Mouse (Mus musculus) cerebral cortex, adult 2 months (tissue): ENCODE measurements around the gene Npffr2.

Experiments used
- WGBS: fragments of 180-500 bp; shearing (Covaris S2); methylation state at CpG from one replicate; pipeline ENCODE4 v1.1.7; 2018; 5-methylcytosine and 5-hydroxymethylcytosine counted together

The Npffr2 gene

DNA sequence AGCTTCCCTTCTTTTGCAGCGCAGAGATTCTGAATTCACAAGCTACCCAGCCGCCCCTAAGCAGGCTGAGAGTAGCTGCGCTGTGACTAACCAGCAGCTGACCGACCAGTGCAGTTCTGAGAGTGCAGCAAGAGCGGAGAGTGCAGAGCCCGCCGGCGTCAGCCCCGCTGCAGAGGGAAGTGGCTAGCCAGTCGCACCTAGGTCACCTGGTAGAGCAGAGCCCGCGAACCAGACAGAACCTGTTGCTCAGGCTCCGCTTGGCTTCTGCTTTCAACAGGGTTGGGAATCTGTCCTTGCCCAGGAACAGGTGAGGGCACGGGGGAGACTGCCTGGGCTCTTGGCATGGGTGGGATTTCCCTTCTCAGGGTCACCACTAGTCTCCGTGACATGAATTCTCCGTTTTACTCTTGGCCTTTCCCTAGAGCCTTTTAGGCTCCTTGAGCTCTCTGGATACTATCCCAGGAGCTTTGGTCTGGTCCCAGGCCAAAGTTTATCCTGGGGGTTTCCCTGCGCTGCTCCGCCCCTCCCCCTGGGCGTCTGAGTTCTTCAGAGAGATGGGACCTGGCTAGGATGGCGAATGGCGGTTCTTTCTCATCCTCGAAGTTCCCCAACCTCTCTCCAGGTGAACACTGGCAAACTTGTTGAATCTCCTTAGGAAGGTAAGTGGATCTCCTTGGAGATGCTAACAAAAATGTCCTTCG, at the start of gene Npffr2:
Npffr2 (plus strand) TSS at position 552 of the 701 bp plus-strand sequence.
- 9% methylated on average over 23 of the region's 23 CpGs for WGBS

DNA sequence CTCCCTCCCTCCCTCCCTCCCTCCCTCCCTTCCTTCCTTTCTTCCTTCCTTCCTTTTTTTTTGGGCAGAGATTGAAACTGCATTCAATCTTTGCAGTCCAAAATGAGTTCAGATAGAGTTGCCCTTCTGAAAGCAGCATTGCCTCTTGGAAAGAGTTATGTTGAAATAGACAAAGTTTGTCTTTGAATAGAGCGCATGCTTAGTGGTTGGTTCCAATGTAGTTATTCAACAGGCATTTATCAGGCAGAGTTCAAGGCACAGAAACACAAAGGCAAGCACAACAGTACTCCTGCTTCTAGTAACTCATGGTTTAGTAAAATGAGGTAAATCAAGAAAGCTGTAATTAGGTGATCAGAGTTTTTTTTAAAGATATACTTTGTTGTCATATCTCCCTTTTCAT, 34.7 kb upstream of the Npffr2 start:
- 85% methylated on average over 1 of the region's 1 CpGs for WGBS

DNA sequence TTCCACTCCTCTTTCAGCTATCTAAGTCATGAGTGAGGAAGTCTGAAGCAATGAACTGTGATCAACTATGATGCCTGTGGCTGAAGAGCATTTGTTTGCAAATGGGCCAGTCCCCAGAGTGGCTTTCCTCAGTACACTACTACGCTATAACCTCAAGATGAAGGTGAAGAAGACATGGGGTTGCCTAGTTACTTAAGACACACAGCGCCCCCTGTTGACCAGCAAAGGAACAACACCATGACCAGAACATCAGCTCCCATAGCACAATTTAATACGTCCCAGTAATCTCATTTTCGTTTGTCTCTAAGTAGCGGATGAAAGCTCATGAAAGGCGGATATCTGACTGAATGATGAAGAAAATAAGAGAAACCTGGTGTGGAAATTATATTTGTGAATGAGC, 27.0 kb upstream of the Npffr2 start:
- 70% methylated on average over 6 of the region's 6 CpGs for WGBS

DNA sequence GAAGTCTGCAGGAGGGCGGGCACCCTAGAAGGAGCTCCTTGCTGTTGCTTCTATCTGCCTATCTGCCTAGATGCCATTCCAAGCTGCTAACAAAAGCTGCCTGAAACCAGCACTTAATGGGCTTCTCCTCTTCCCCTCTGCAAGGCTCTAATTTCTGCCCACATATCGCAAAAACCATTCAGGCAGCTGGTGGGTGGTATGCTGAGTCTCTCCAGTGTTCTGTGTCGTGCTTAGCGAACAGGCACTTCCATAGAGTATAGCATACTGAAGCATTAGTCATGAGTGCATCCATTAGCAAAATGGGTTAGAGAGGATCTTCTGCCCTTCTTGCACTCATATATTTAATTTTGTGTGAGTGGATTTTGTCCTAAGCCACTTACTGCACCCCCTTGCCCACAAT, 8.6 kb upstream of the Npffr2 start:
- WGBS, result 48% methylated on average over 4 of the region's 4 CpGs

DNA sequence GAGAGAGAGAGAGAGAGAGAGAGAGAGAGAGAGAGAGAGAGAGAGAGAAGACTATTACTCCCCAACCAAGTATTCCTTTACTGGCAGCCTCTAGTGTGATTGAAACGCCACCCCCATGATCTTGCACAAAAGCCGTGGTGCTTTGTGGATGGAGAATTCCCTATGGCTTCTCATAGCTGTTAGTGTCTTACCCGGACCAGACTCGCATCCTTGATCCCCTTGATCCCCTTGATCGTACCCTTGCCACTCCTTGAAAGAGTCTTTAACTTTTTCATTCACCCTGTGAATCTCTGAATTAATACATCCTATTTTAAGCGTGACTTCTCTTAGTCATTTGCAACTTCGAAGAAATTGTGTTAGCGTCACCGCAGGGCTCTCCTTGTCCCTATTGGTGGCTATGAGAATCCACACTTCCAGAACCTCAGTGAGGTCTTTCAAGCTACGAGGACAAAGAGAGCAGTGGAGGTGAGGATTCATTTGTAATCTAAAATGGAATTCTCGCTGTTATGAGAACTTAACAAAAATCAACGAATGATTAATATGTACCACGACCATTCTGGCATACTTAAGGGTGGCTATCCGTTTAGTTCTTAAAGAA, 949 bp upstream of the Npffr2 start:
- WGBS, result 4% methylated on average over 14 of the region's 14 CpGs

DNA sequence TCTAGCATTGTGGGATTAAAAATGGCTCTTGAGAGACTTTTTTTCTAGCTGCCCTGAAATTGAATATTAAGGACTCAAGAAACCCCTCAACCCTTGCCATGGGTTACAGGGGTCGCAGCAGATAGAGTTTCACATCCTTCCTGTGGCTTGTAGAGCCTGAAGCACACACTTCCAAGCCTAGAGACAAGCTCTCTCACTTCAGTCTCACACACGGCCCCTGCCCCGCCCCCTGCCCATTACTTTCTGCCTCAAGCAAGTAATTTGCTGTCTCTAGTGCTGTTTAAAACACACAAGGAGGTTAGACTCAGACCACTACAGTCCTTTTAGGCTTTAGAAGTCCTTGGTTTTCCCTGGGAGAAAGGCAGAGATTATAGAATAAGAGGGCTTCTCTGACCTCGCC, 1.7 kb downstream of the Npffr2 start:
- WGBS, result 63% methylated on average over 4 of the region's 4 CpGs

DNA sequence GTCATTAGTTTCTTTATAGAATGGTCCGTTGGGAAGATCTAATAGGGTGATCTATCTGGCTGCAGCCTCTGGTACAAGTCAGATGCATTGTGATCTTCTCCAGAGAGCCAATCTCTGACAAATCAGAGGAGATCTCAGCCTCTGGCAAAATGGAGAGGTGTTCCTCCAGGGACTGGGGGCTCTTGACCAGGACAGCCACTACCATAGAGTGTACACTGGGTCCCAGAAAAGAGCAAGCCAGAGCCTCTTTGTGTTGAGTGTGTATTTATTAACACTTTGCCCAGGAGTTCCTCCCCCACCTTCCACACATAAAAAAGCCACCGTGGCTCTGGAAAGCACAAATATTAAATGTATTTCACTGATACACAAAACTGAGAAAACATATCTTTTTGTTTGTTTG, 2.2 kb downstream of the Npffr2 start:
- 74% methylated on average over 2 of the region's 2 CpGs for WGBS

DNA sequence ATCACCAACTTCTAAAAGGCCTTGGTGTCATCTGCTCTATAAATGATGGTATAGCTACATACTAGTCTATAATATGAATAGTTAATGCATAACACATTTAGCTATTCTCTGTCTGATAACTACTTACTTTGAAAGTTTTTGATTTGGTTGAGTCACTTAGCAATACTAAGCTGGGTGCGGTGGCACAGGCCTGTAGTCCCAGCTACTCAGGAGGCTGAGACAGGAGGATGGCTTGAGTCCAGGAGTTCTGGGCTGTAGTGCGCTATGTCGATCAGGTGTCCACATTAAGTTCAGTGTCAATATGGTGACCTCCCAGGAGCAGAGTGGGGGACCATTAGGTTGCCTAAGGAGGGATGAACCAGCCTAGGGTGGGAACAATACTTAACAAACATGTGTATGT, 8.8 kb downstream of the Npffr2 start:
- WGBS, result 94% methylated on average over 3 of the region's 3 CpGs

DNA sequence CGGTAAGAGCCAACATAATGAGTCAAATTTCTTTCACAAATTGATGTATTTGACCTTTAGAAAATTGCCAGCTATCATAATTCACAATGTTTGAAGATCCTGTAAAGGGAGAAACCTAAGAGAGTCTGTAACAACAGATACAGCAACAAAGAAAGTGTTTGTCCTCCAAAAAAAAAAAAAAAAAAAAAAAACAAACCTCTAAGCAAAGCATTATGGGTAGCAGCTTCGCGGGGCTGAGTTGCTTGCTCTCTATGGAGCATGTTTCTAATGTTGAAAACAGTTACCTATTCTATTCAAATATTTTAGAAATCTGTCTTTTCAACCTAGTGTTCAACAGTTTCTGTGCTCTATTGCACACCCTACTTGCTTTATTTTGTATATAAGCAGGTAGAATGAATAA, 15.2 kb downstream of the Npffr2 start:
- 81% methylated on average over 3 of the region's 3 CpGs for WGBS

DNA sequence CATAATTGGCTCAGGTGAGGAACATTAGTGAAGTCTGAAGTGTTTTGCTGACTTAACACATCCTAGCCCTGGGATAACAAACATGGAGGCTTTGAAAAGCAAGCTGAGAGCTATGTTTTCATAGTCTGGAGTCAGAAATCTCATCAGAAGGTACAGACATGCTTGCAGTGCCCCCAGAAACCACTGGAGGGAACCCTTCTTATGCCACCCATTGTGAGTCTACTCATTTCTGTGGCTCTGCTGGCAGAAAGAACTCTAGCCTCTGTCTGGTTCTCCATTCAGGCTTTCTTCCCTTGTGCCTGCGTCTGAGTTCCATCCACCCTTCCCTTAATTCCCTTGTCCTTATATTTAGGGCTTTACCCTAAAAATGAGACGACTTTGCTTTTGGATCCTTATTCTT, 16.2 kb downstream of the Npffr2 start:
- 30% methylated on average over 2 of the region's 2 CpGs for WGBS

DNA sequence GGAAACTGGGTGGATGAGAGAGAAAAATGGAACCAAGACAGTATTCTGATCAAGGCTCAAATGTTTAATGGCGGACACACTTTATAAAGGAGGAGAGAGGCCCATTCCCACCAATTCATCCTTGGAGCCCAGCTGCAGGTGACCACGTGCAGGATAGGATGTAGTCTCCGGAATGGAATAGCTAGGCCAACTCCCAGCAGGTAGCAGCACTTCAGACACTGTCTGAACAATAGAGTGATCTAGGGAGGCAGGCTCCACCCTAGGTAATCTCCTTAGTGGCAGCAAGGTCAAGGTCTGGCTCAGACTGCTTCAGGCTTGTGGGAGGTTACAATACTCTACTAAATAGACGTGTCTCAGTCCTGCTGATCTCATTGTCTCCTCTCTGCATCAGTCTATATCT, 31.9 kb downstream of the Npffr2 start:
- 60% methylated on average over 4 of the region's 4 CpGs for WGBS

DNA sequence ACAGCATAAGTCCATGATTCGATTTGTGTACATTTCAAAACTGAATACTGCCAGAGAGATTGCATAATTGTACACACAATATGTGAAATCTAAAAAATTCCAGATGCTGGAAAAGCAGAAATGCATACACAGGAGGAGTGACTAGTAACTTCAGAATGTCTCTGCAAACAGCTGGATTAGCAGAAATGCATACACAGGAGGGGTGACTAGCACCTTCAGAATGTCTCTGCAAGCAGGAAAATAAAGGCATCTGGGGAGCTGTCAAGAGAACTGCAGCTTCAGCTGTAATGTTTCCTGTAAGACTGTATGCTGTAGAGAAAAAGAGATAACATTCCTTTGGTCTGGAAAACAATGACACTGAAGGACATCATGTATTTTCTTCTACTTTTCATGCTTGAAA, 51.4 kb downstream of the Npffr2 start:
- WGBS, result 76% methylated on average over 1 of the region's 1 CpGs

DNA sequence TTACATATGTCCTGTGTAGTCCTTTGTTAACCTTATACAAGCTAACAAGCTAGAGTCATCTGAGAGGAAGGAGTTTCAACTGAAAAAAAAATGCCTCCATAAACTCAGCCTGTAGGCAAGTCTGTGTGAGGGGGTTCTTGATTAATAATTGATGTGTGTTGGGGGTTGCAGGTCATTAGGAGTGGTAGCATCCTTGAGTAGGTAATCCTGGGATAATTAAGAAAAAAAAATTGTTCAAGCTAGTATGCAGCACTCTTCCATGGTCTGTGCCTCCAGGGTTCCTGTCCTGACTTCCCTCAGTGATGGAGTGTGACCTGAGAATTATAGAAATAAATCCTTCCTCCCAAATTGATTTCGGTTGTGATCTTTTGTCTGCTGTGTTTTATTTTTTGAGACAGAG, 52.0 kb downstream of the Npffr2 start:
- 90% methylated on average over 1 of the region's 1 CpGs for WGBS

DNA sequence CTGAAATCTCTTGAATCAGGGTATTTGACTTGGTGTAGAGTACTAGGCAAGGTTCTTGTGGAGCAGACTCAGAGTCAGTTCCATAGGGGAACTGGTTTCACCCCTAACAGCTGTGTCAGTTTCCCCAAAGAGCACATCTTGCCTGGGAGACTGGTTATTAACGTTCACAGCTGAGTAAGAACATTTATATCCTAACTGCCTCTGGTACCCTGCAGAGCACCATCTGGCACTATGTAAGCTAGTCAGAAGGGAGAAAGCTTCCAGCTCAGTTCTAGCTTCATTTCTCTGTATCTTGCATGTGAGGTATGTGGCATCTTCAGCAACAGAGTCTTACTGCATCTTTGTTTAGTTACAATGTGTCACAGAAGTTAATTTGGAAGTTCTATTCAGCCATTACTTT, 53.9 kb downstream of the Npffr2 start:
- 35% methylated on average over 1 of the region's 1 CpGs for WGBS

DNA sequence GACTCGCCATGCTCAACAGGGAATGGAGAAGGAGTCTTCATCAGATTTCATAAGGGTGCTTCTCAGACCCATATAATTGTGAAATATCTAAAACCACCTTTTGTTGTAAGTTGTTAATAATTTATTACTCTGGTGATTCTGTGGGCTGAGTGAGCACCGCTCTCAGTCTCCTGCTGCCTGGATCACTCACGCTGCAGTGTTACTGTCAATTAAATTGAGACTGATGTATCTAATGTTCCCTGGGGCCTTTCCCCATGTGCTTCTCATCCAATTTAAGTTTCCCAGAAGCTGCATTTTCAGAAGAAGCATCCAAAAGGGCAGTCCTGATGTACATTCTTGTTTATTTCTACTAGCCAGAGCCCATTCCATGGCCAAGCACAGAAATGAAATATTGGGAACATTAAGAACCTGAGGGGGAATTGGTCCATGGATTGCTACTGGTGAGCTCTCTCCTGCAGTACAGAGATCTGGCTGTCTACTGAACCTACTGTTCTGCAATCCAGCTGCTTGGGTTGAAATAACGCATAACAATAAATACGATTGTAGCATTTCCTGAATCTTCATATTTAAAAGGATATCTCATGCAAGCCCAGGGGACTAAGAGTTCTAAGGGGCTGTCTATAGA, 54.6 kb downstream of the Npffr2 start:
- 94% methylated on average over 5 of the region's 5 CpGs for WGBS

DNA sequence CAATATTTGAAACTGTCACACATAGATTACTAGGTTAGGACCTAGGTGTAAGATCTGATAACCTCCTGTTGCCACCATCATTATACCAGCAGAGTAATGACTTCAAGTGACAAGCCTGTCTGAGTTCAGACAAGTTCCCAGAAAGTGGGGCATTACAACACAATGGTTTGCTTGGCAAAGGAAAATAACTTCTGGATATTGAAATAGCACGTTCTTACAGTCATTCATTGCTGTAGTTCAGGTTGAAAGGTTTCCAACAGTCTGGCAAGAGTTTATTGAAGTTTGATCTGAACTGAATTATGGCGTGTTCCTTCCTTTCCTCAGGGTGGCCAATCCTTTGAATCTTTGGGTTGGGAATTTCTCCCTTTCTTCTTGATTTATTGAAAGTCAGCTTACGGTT, 57.8 kb downstream of the Npffr2 start:
- 83% methylated on average over 3 of the region's 3 CpGs for WGBS

DNA sequence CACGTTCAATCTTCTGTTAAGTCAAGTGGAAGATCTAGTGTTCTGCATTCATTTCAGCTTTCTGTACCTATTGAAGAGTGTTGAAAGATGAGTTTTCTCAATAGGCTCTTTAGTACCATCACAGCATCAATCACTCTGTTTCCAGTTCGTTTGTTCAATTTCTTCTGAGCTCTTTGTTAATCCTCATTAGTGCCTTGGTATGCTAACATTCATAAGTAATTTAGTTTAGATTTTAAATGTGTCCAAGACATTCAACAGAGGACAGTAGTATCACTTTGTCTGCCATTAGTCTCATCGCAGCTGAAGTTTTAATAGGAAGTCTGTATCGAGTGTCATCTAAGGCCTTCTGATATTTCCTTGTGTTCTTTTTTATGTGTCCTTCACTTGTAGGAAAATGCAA, 65.1 kb downstream of the Npffr2 start:
- WGBS, result 66% methylated on average over 4 of the region's 4 CpGs

DNA sequence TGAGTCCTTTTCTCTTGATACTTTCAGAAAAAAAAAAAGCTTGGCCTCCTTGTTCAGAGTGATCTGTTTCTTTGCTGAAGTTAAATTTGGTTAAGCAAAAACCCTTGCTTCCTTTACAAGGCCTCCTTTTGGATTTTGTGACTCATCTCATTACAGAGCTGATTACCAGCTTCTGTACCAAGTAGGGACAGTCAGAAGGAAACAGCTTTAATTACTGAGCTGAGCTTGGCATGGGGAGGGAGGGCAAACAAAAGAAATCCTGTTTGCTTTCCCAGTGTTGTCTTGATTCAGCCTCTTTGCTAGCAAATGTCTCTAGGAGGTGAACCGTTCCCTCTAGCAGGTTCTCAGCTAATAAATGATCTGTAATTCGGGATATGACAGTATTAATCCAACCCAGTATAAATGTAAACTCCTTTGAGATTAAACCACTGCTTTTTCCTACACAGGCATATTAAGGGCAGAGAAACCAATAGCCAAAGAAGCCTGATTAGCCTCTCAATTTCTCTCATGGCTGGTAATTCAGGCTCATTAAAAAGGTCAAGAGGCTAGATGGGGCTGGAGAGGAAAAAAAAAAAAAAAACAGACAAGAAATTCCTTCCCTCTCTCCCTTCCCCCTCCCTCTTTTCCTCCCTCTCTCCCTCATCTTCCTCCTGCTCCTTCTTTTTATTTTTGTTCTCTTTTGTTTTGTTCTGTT, 84.2 kb downstream of the Npffr2 start:
- 35% methylated on average over 2 of the region's 2 CpGs for WGBS

DNA sequence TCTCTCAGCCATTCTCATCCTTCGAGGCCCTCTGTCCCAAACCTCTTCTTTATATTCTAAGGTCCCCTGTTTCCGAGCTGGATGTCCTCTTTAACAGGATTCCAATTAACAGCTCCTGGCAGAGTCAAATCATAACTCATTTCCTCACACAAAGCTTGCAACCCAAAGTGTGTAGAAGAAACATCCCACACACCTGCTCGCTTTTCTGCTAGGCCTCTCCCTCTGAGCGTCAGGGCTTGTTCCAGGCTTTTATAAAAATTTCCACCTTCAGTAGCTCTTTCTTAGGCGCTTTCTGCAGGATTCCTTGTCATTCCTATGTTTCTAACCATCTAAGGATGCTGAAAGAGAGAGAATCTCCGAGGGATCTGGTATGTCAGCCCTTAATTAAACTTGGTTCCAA, 85.0 kb downstream of the Npffr2 start:
- WGBS, result 51% methylated on average over 6 of the region's 6 CpGs

DNA sequence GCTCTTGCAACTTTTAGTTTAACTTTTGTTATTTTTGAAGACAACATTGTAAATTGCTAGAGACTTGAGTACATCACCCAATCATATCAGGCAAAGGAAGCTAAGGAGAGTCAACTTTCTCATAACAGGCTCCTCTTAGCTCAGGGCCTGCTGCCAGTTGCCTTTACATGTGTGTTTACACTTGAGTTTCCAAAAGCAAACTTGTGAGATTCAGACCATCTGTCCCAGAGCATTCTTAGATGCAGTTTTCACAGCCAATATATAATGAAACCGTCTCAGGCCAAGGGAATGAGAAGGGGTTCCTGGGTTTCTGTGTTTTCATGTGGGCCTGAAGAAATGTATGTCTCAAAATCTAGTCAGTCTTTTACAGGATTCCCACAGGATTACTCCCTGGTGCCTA, 104.4 kb downstream of the Npffr2 start:
- WGBS, result 40% methylated on average over 1 of the region's 1 CpGs
